Mouse (Mus musculus) heart, postnatal 25 days (tissue): ENCODE results near the gene Tctn3. TPM values are rescaled to one million over a fixed set of nuclear protein-coding genes. Genes with fewer than 3 reads are reported as not detected.
"Not testable (repeated sequence)": the region's sequence is repeated elsewhere in the genome, so short reads cannot be mapped to it uniquely, and the experiment has no call there.

Experiments used
- DNase-seq: peaks from one replicate; pipeline ENCODE4 v3.0.0; 2022; ENCODE audit warnings: low spot score
- intact Hi-C: fragments of 180-260 bp; cut with DNase I; formaldehyde crosslinking; loops from one replicate; pipeline ENCODE4 v1.15.1; 2025
- total RNA-seq, 2 experiments: library from RNA; stranded (reverse); gene quantifications; 2 replicates each; pipeline ENCODE4 v1.2.3; 2021

Gene Tctn3
- total RNA-seq, 2 experiments from 2014 or later: 6.3 to 8.9 TPM

DNA sequence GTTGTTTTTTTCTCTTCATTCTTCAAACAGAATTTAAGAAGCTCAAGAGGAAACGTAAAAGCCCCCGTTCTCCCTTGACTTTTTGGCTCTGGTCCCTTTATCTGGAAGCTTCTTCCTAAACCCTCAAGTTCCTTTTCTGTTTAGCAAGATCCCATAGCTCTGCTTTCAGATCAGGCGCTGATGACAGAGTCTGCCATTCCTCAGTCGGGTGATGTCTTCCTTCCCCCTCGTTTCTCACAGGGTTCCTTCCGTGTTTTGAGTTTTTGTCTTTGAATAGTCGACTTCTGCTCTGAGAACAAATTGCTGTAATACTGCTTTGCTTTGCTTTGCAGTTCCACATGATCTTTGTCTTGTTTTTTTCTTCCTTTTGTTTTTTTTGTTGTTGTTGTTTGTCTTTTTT, 18.6 kb upstream of the Tctn3 start:
- no peak for DNase-seq
- intact Hi-C loops: loop anchor here (2.0 kb wide), 1 partner anchor 16 kb away; no protein-coding TSS in a partner anchor

DNA sequence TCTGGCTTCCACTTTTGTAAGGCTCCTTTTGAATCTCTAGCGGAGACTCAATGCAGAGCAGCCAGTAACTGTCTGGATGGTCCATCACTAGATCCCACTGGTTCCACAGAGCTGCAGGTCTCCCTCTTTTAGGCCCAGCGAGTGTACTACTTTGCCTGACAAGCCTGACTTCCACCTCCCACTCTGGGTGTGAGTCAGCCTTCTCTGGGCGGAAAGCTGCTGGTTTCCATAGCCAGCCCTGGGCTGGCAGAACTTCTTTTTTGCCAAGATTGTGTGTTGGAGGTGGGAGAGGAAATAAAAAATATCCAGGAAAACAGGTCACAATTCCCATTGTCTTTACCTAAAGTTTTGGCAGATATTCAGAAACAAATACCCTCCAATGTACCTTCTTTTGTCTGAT, 18.1 kb upstream of the Tctn3 start:
- peak; percentile 13 for DNase-seq
- intact Hi-C loops: loop anchor here (2.0 kb wide), 1 partner anchor 15 kb away; no protein-coding TSS in a partner anchor

GRCm38 (mm10) chr19:40628950-40629349, 16.9 kb upstream of the Tctn3 start:
- intact Hi-C loops: no loop called here
- DNase-seq: no peak

GRCm38 (mm10) chr19:40625935-40626334, 13.9 kb upstream of the Tctn3 start:
- intact Hi-C loops: no loop called here
- DNase-seq: no peak

DNA sequence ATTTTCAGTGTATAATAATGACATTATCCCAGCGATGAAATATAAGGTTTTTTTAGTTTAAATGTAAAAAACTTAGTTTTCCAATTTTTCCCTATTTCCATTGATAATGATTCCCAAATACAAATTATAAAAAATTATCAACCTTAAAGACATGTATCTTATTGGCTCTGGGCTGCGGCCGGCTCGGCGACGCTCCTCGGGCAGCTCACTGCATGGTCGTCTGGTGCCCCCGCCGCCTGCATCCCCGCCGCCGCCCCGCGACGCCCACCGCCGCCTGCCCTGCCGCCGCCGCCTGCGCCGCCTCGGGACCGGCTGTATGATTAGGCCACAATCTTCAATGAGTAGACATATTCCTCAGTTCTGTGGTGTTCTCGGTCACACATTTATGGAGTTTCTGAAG, 9.6 kb upstream of the Tctn3 start:
- DNase-seq, intact Hi-C loops: not testable (repeated sequence)

GRCm38 (mm10) chr19:40616021-40616420, 4.0 kb upstream of the Tctn3 start:
- no peak for DNase-seq

DNA sequence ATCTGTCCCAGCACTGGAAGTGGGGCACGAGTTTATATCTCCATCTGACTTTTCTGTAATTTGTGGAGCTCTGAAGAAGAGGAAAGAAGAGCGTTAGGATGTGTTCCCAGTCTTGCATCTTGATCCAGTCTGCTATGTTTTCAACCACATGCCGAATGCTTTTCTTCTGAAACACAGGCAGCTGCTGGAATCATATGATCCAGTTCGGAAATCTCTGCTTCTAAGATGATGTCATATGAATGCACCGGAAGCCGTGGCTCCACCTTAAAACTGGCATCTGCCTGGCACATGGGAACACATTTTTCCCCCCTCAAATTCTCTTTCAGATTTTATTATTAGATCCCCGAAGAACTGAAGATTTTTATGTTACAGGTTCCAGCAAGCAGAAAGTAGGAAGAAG, 2.8 kb upstream of the Tctn3 start:
- DNase-seq: no peak
- intact Hi-C loops: loop anchor here (2.0 to 10.0 kb wide), 3 partner anchors 16 to 220 kb away; partner anchors contain the start of gene Ccnj

More at GRCm38 (mm10) chr19:40616021-40616420, 4.0 kb upstream of the Tctn3 start:
- intact Hi-C loops: loop anchor here (10.0 kb wide), 1 partner anchor 219 kb away; the partner anchor contains the start of gene Ccnj

DNA sequence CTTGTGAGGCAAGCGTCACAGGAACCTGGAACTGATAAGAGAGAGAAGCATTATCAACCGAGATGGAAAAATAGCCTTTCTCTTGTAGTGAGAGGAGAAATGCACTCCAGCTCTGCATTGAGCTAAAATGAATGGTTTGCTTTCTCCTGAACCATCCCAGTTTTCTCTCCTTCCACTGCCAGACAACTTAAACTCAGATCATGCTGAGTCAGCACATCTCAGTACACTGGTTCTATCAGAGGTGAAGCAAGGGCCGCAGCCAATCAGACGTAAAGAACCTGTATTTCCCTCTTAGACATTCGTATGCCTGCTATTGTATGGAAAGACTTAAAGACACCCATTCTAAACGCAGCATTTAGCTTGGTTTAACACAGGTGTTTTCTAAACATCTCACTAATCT, 4.4 kb downstream of the Tctn3 start:
- no peak for DNase-seq
- intact Hi-C loops: no loop called here

- intact Hi-C loops: no loop called here
- DNase-seq: no peak
Measured at GRCm38 (mm10) chr19:40605189-40605588, 6.8 kb downstream of the Tctn3 start.

- no peak for DNase-seq
- intact Hi-C loops: no loop called here
Measured at GRCm38 (mm10) chr19:40601870-40602269, 10.2 kb downstream of the Tctn3 start.

DNA sequence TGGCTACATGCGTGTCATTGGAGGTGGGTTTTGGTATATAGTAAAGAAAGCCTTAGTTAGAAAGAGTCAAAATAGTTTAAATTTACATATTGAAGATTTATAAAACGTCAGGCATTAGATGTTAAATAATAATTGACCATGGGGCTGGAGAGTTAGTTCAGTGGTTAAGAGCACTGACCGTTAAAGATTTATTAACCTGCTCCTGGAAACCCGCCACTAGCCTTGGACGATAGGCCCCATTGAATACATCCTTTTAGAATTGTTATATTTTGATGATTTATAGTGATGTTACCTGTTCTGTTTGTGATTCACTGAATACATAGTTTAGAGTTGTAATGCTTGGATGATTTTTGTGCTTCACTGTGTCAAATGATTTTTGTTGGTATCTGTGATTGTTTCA, 11.2 kb downstream of the Tctn3 start:
- intact Hi-C loops: not testable (repeated sequence)

GRCm38 (mm10) chr19:40595831-40596230, 16.2 kb downstream of the Tctn3 start:
- intact Hi-C loops: no loop called here
- no peak for DNase-seq

More for the DNA sequence above, 11.2 kb downstream of the Tctn3 start:
- not testable (repeated sequence) for DNase-seq

DNA sequence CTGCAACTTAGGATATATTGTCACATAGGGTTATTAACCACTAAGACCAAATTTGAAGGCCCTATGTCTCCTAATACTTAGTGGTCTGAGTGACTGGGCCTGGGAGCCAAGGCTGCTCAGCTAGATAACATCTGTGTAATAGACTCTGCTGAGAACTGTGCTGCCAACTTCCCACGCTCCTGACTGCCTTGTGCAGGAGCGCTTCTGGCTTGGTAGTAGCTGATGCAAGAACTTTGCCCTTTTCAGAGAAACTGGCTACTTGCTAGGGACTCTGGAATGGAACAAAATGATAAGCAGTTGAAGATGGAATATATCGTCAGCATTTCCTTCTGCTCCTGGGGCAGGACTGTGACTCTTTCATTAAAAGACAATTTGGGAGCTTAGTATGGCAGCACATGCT, 16.8 kb downstream of the Tctn3 start:
- no peak for DNase-seq
- intact Hi-C loops: no loop called here

GRCm38 (mm10) chr19:40589530-40589880, 22.5 kb downstream of the Tctn3 start:
- intact Hi-C loops: loop anchor here (1.0 kb wide), 1 partner anchor 133 kb away; no protein-coding TSS in a partner anchor
- DNase-seq: no peak

DNA sequence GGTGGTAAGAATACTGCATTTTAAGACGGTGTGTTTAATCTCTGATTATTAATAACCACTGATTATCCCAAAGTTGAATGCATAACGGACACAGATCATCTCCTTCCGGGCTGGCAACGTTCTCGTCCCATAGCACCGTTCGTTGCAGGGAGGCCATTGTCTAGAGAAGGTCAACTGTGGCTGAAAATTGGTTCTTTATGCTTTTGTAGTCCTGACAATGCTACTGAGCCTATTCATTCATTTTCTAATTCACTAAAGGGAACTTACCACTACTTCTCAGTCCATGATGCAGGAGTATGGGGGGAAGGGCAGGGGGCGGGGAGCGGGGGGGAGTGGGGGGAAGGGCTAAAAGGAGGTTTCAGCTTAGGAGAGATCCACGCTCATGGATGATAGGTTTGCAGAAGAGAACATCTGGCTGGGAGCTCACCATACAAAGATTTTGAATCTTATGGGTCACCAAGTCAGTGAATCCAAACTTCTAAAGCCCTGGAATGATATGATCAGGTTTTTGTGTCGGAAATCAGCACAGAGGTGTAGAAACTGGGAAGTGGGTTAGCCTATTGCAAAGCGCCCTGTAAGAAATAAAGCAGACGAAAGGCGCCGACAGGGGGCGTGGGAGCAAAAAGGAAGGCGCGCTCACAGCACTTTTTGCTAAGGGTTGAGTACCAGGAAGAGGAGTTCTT, 23.0 kb downstream of the Tctn3 start:
- intact Hi-C loops: loop anchor here (1.0 kb wide), 1 partner anchor 133 kb away; no protein-coding TSS in a partner anchor
- peak; percentile 76 for DNase-seq

DNA sequence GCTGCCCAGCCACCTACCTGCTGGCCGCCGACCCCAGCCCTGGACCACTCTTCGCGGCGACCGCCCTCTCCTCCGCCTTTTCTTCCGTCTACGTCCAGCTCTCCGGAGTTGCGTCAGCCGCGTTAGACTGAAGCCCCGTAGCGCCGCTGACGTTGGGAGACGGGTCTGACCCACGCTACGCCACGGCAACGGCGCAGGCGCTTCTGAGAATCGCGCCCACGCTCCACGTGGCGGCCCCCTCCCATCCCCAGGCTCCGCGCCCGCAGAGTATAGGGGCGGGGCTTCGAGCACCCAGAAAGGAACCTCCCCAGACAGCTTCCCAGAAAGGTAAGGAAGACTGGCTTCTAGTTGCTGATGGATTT, 23.8 kb downstream of the Tctn3 start, which contains the start of gene Aldh18a1:
Aldh18a1 (minus strand) TSS at position 171 of the 362 bp plus-strand sequence.
- peak; percentile 86 for DNase-seq
- intact Hi-C loops: no loop called here

DNA sequence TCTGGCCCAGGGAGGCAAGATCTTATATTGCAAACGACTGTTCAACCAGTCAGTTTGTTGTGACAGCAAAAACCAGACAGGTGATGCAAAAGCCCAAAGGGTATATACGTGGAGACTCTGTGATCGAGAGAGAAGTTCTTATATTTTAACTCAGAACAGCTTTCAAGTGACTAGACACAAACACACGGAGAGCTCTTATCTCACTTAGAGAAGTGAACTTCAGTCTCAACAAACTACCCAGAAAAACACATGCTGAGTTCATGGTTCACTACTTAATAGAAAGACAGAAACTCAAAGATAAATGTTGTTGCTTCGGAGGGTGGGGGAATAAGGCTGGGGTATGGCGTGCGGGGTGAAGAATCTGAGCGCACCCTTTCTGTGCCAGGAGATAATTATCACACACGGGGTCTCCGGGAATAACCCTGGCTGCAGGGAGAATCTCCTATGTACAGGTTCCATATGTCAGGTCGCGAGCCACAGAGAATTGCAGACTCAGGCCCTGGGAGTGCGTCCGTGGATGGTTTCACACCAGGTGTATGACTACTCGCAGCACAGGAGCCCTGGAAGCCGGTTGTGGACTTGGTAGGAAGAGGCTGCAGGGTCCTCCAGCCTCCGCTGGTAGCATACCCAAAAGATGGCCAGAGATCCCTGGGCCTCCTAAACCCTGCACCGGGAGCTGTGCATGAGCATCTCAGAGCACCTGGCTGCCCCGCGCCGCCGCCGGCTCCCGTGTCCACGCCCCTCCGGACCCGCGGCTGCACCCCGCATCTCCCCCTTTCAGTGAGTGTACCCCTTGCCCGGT, 24.3 kb downstream of the Tctn3 start:
- no peak for DNase-seq
- intact Hi-C loops: no loop called here

- DNase-seq: no peak
- intact Hi-C loops: no loop called here
Measured at GRCm38 (mm10) chr19:40586908-40587307, 25.1 kb downstream of the Tctn3 start.

DNA sequence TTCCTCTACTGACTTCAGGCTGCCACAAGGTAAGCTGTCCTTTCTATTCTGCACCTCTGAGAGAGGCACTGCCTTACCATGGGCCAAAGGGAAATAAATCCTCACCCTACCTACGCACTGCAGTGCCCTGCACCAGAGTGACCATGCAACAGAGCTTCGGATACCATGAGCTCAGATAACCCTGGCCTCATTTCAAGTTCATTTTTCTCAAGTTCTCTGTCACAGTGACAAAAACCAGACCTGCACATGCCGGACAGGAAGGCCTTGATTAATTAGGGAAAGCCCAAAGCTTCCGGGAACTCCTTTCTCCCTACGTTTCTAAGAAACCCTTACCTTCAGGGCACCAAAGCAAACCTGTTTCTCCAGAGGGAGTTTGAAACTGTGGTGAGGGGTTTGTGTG, 30.4 kb downstream of the Tctn3 start:
- intact Hi-C loops: no loop called here
- no peak for DNase-seq

DNA sequence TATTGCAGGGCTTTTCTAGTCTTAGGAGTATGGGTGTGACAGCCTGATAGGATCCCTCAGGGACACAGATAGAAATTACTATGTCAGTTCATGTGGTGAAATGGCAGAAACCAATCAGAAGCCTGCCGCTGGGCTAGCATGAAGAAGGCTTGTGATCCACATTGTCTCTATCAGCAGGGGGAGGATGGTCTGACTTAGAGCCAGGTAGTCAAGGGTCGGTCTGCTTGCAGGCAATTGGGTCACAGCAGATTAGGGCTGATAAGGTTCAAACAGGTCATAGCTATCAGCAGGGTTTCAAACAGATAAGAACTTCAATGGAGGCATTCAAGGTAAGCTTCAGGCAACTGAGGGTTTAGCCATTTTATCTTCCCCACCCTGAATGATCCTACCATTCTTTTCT, 31.1 kb downstream of the Tctn3 start:
- no peak for DNase-seq
- intact Hi-C loops: no loop called here

GRCm38 (mm10) chr19:40575438-40575837, 36.6 kb downstream of the Tctn3 start:
- intact Hi-C loops: no loop called here
- DNase-seq: no peak
